Mouse (Mus musculus): ENCODE data around the gene Jkamp.

DNA sequence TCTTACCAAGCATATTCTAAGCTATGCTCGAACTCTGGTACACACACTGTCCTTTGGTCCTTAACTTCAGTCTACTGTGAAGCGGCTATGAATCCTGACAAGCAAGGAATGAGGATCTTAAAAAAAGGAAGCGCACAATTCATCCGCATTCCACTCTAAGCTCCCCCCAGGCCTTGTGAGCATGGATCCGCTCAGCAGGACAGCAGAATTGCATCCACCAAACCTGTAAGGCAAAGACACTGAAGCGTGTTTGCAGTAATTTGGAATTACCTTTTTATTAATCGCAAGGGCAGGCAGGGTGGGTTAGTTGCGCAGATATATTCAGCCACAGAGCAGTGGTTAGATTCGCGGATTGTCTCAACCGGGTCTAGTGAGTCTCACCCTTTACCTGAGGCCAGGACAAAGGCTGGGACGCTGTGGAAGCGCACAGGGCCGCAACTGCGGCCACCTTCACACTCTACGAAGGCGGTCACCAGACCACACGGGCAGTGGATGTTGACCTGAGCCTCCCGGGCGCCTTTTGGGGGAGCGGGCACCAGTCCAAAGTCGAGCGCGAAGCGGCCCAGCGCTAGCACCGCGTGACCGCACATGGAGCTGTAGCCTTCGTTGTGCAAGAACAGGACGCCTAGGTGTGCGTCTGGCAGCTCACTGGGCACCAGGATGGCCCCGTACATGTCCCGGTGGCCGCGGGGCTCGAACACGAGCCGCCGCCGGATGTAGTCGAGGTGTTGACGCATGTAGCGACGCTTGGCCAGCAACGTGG, 947 bp upstream of the Jkamp start:
- TF ChIP-seq CTCF (IDR thresholded peaks at IDR 0.05; ENCODE audit: control insufficient read depth, insufficient read depth, low read length) (no peak), POLR2A (IDR thresholded peaks at IDR 0.05; ENCODE audit: borderline replicate concordance, control insufficient read depth, low read depth, low read length) (no peak)
